Mouse (Mus musculus) liver, embryonic 12.5 days (tissue): ENCODE data around the gene Cacng4. TPM values are rescaled to one million over a fixed set of nuclear protein-coding genes. Genes with fewer than 3 reads are reported as not detected.

Source experiments
- ATAC-seq: fragments of 200-750 bp; cut with Nextera tagmentation; 2 replicates; pipeline ENCODE4 v1.8.0; 2017; ENCODE audit warnings: moderate number of reproducible peaks, mild to moderate bottlenecking, moderate library complexity
- H3K27ac ChIP-seq: fragments of 300-500 bp; sonication (generic); 2 replicates; pipeline ENCODE4 v1.5.1; 2016; ENCODE audit warnings: mild to moderate bottlenecking
- H3K27me3 ChIP-seq: fragments of 300-500 bp; sonication (generic); replicated peaks from 2 replicates; pipeline ENCODE4 v1.6.1; 2016; ENCODE audit warnings: mild to moderate bottlenecking, moderate library complexity
- H3K36me3 ChIP-seq: fragments of 300-500 bp; sonication (generic); 2 replicates; pipeline ENCODE4 v1.6.1; 2016; ENCODE audit warnings: mild to moderate bottlenecking, moderate library complexity
- H3K4me1 ChIP-seq: fragments of 300-500 bp; sonication (generic); 2 replicates; pipeline ENCODE4 v1.6.1; 2016
- H3K4me2 ChIP-seq: fragments of 300-500 bp; sonication (generic); 2 replicates; pipeline ENCODE4 v1.6.1; 2016; ENCODE audit warnings: mild to moderate bottlenecking, moderate library complexity
- H3K4me3 ChIP-seq: fragments of 300-500 bp; sonication (generic); 2 replicates; pipeline ENCODE4 v1.5.1; 2016; ENCODE audit warnings: mild to moderate bottlenecking, moderate library complexity
- H3K9ac ChIP-seq: fragments of 300-500 bp; sonication (generic); 2 replicates; pipeline ENCODE4 v1.6.1; 2016; ENCODE audit warnings: mild to moderate bottlenecking, moderate library complexity
- H3K9me3 ChIP-seq: fragments of 300-500 bp; sonication (generic); replicated peaks from 2 replicates; pipeline ENCODE4 v1.6.1; 2016; ENCODE audit warnings: mild to moderate bottlenecking, moderate library complexity
- WGBS: fragments of 180-500 bp; shearing (Covaris S2); methylation state at CpG from one replicate; pipeline ENCODE4 v1.1.7; 2016; ENCODE audit not compliant: insufficient replicate concordance; 5-methylcytosine and 5-hydroxymethylcytosine counted together
- polyA plus RNA-seq: library from polyadenylated mRNA; unstranded; fragments of >200 nt; fragmentation: Nextera tagmentation; extraction: Ambion mirVana; gene quantifications from 2 replicates; pipeline ENCODE4 v1.2.1, GENCODE M21; 2016

Cacng4 gene
- polyA plus RNA-seq, 1 experiment from 2014 or later, result 0.61 TPM

- Histone ChIP-seq H3K27me3 (no peaks in the 10 kb centered on the region; the same call in 1 of the 2 replicates), H3K9ac (no peak overlapping the region), H3K36me3 (no peaks in the 10 kb centered on the region), H3K27ac (no peak overlapping the region), H3K4me3 (no peak overlapping the region), H3K4me2 (no peak overlapping the region), H3K9me3 (no peaks in the 10 kb centered on the region), H3K4me1 (no peaks in the 10 kb centered on the region)
- WGBS, result 79% methylated on average over 12 of the region's 12 CpGs
- no peak for ATAC-seq
These were observed 27.4 kb downstream of the Cacng4 start for GRCm38 (mm10) chr11:107766932-107767331.

GRCm38 (mm10) chr11:107762688-107763460 is 31.5 kb downstream of the Cacng4 start:
- Histone ChIP-seq H3K27ac (no peak overlapping the region), H3K4me3 (no peak overlapping the region), H3K4me2 (no peak overlapping the region), H3K27me3 (no peaks in the 10 kb centered on the region; the same call in 1 of the 2 replicates), H3K4me1 (no peaks in the 10 kb centered on the region), H3K9me3 (no peaks in the 10 kb centered on the region), H3K9ac (no peak overlapping the region), H3K36me3 (no peaks in the 10 kb centered on the region)
- WGBS, result 34% methylated on average over 8 of the region's 8 CpGs
- no peak for ATAC-seq

GRCm38 (mm10) chr11:107761790-107762500 is 32.4 kb downstream of the Cacng4 start:
- Histone ChIP-seq H3K27me3 (0 out of 2 replicates have a peak, but pooled peaks cover 5% of the 10 kb centered on the region), H3K4me3 (no peak overlapping the region), H3K4me1 (no peaks in the 10 kb centered on the region), H3K9me3 (no peaks in the 10 kb centered on the region), H3K4me2 (no peak overlapping the region), H3K36me3 (no peaks in the 10 kb centered on the region), H3K27ac (no peak overlapping the region), H3K9ac (no peak overlapping the region)
- WGBS, result 53% methylated on average over 10 of the region's 10 CpGs
- ATAC-seq, result no peak

GRCm38 (mm10) chr11:107760001-107760400 is 34.4 kb downstream of the Cacng4 start:
- H3K4me3 ChIP-seq, result no peak overlapping the region
- no peak overlapping the region for H3K9ac ChIP-seq
- no peaks in the 10 kb centered on the region for H3K4me1 ChIP-seq
- H3K36me3 ChIP-seq, result no peaks in the 10 kb centered on the region
- WGBS, result 56% methylated on average over 10 of the region's 10 CpGs
- H3K9me3 ChIP-seq, result no peaks in the 10 kb centered on the region
- no peak overlapping the region for H3K4me2 ChIP-seq
- no peak for ATAC-seq
- no peak overlapping the region for H3K27ac ChIP-seq
- 0 out of 2 replicates have a peak, but pooled peaks cover 5% of the 10 kb centered on the region for H3K27me3 ChIP-seq

GRCm38 (mm10) chr11:107759516-107759915 is 34.8 kb downstream of the Cacng4 start:
- H3K9ac ChIP-seq, result no peak overlapping the region

GRCm38 (mm10) chr11:107749114-107749513 is 45.2 kb downstream of the Cacng4 start:
- 66% methylated on average over 5 of the region's 5 CpGs for WGBS
- H3K27ac ChIP-seq, result no peak overlapping the region
- H3K4me3 ChIP-seq, result no peak overlapping the region
- H3K36me3 ChIP-seq, result no peaks in the 10 kb centered on the region
- H3K9me3 ChIP-seq, result no peaks in the 10 kb centered on the region
- H3K27me3 ChIP-seq, result no peaks in the 10 kb centered on the region
- no peak overlapping the region for H3K4me2 ChIP-seq
- no peak for ATAC-seq
- H3K4me1 ChIP-seq, result no peaks in the 10 kb centered on the region
- no peak overlapping the region for H3K9ac ChIP-seq

More at GRCm38 (mm10) chr11:107759516-107759915, 34.8 kb downstream of the Cacng4 start:
- no peak for ATAC-seq
- no peaks in the 10 kb centered on the region for H3K4me1 ChIP-seq
- WGBS, result 71% methylated on average over 9 of the region's 9 CpGs
- H3K27ac ChIP-seq, result no peak overlapping the region
- no peaks in the 10 kb centered on the region for H3K36me3 ChIP-seq
- no peak overlapping the region for H3K4me2 ChIP-seq
- no peaks in the 10 kb centered on the region for H3K9me3 ChIP-seq
- no peak overlapping the region for H3K4me3 ChIP-seq
- H3K27me3 ChIP-seq, result 0 out of 2 replicates have a peak, but pooled peaks cover 5% of the 10 kb centered on the region

GRCm38 (mm10) chr11:107748243-107749035 is 45.9 kb downstream of the Cacng4 start:
- WGBS, result 73% methylated on average over 5 of the region's 5 CpGs
- Histone ChIP-seq H3K27ac (no peak overlapping the region), H3K27me3 (no peaks in the 10 kb centered on the region), H3K4me2 (no peak overlapping the region), H3K4me1 (no peaks in the 10 kb centered on the region), H3K36me3 (no peaks in the 10 kb centered on the region), H3K9me3 (no peaks in the 10 kb centered on the region), H3K9ac (no peak overlapping the region), H3K4me3 (no peak overlapping the region)
- ATAC-seq, result no peak

GRCm38 (mm10) chr11:107743100-107743499 is 51.3 kb downstream of the Cacng4 start:
- H3K4me3 ChIP-seq, result no peak overlapping the region
- H3K4me1 ChIP-seq, result no peaks in the 10 kb centered on the region
- no peak overlapping the region for H3K4me2 ChIP-seq
- no peaks in the 10 kb centered on the region for H3K36me3 ChIP-seq
- no peak overlapping the region for H3K9ac ChIP-seq
- WGBS, result 46% methylated on average over 3 of the region's 3 CpGs
- H3K27me3 ChIP-seq, result peaks cover 6% of the 10 kb centered on the region; the same call in 1 of the 2 replicates
- H3K27ac ChIP-seq, result no peak overlapping the region
- no peaks in the 10 kb centered on the region for H3K9me3 ChIP-seq
- ATAC-seq, result no peak

GRCm38 (mm10) chr11:107738418-107739099 is 55.8 kb downstream of the Cacng4 start:
- no peak overlapping the region for H3K4me2 ChIP-seq
- peaks cover 6% of the 10 kb centered on the region; the same call in 1 of the 2 replicates for H3K27me3 ChIP-seq
- no peak overlapping the region for H3K9ac ChIP-seq
- ATAC-seq, result no peak
- H3K27ac ChIP-seq, result no peak overlapping the region
- WGBS, result 65% methylated on average over 20 of the region's 20 CpGs
- H3K9me3 ChIP-seq, result no peaks in the 10 kb centered on the region
- no peaks in the 10 kb centered on the region for H3K4me1 ChIP-seq
- no peak overlapping the region for H3K4me3 ChIP-seq
- no peaks in the 10 kb centered on the region for H3K36me3 ChIP-seq

- Histone ChIP-seq H3K4me1 (no peaks in the 10 kb centered on the region), H3K27me3 (peaks cover 6% of the 10 kb centered on the region; the same call in 1 of the 2 replicates), H3K36me3 (no peaks in the 10 kb centered on the region), H3K9ac (no peak overlapping the region), H3K4me3 (no peak overlapping the region), H3K4me2 (no peak overlapping the region), H3K9me3 (no peaks in the 10 kb centered on the region), H3K27ac (no peak overlapping the region)
- no peak for ATAC-seq
- WGBS, result 67% methylated on average over 6 of the region's 6 CpGs
These were observed 56.5 kb downstream of the Cacng4 start for GRCm38 (mm10) chr11:107737886-107738285.

GRCm38 (mm10) chr11:107734133-107734532 is 60.2 kb downstream of the Cacng4 start:
- WGBS, result 51% methylated on average over 7 of the region's 7 CpGs
- Histone ChIP-seq H3K9me3 (no peaks in the 10 kb centered on the region), H3K36me3 (no peaks in the 10 kb centered on the region), H3K27ac (no peak overlapping the region), H3K4me1 (no peaks in the 10 kb centered on the region), H3K9ac (no peak overlapping the region), H3K4me2 (no peak overlapping the region), H3K4me3 (no peak overlapping the region), H3K27me3 (no peaks in the 10 kb centered on the region)
- no peak for ATAC-seq
